Mouse (Mus musculus) liver, postnatal 0 days (tissue): Measurements from ENCODE around the gene Anapc11.

Source experiments
- CTCF ChIP-seq: sonication (generic); IDR thresholded peaks from 2 replicates; pipeline ENCODE4 v1.5.1; 2016; ENCODE audit warnings: antibody characterized with exemption, low read depth
- EP300 ChIP-seq: IDR thresholded peaks from 2 replicates; pipeline ENCODE4 v1.6.1; 2016; ENCODE audit warnings: antibody characterized with exemption, low read depth, mild to moderate bottlenecking

- no peak for TF ChIP-seq CTCF
- no peak for TF ChIP-seq EP300
These were observed 17.5 kb downstream of the Anapc11 start for GRCm38 (mm10) chr11:120615606-120616203.
